17 mouse cellular contexts compared by ENCODE assay signal in the genomic region with DNA sequence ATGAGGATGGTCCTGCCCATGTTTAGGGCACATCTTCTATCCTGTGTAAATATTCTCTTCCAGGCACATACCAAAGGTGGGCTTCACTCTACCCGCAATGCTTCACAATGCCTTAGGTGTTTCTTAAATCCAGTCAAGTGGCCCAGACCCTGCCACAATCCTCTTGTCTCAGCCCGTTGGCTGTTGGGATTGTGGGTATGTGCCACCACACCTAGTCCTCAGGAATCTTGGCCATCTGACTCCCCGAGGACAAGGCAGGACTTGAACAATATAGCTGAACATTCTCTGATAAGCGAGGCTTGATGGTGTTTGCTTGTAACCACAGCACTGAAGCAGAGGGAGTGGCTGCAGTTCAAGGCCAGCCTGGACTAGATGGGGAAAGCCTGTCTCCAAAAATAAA.
"Had no signal": no experiment of that assay in that cellular context is flagged by ENCODE, and none has a peak within 500 bp of the region (broad histone marks: within the 10 kb centered on the region; RNA-seq: fewer than 3 reads in every experiment).

No protein-coding gene starts in this region.

- ATAC-seq: liver, postnatal 0 days; midbrain, embryonic 13.5 days; midbrain, embryonic 15.5 days had no signal

- H3K9ac ChIP-seq: liver, embryonic 13.5 days; liver, embryonic 15.5 days; liver, postnatal 0 days; lung, embryonic 14.5 days; midbrain, embryonic 13.5 days; midbrain, embryonic 15.5 days; neural tube, embryonic 12.5 days; stomach, embryonic 15.5 days had no signal

- H3K4me2 ChIP-seq: liver, embryonic 13.5 days; liver, embryonic 15.5 days; lung, embryonic 14.5 days; midbrain, embryonic 11.5 days; midbrain, embryonic 13.5 days; midbrain, embryonic 15.5 days; neural tube, embryonic 12.5 days; stomach, embryonic 15.5 days had no signal

- H3K9me3 ChIP-seq: liver, embryonic 13.5 days; liver, embryonic 15.5 days; megakaryocyte, embryonic 14.5 days; midbrain, embryonic 13.5 days; midbrain, embryonic 15.5 days; neural tube, embryonic 12.5 days; stomach, embryonic 15.5 days had no signal

- H3K27me3 ChIP-seq: liver, embryonic 13.5 days; liver, embryonic 15.5 days; midbrain, embryonic 13.5 days; midbrain, embryonic 15.5 days; neural tube, embryonic 12.5 days; stomach, embryonic 15.5 days had no signal

- H3K27ac ChIP-seq: liver, embryonic 13.5 days; liver, embryonic 15.5 days; macrophage; midbrain, embryonic 13.5 days; midbrain, embryonic 15.5 days; neural tube, embryonic 12.5 days; stomach, embryonic 15.5 days had no signal

- H3K4me1 ChIP-seq: liver, embryonic 13.5 days; megakaryocyte, embryonic 14.5 days; midbrain, embryonic 13.5 days; midbrain, embryonic 15.5 days; neural tube, embryonic 12.5 days; stomach, embryonic 15.5 days had no signal

- H3K4me3 ChIP-seq: liver, embryonic 13.5 days; liver, embryonic 15.5 days; megakaryocyte, embryonic 14.5 days; midbrain, embryonic 13.5 days; midbrain, embryonic 15.5 days; neural tube, embryonic 12.5 days; stomach, embryonic 15.5 days had no signal

- DNase-seq: liver, embryonic 13.5 days; liver, postnatal 0 days; lung, embryonic 14.5 days; lung, postnatal 14 days; lung, postnatal 36 days; right cerebral cortex, postnatal 14 days; thymus, adult 2 months; thymus, postnatal 25 days; thymus, postnatal 4 days had no signal

- H3K36me3 ChIP-seq: liver, embryonic 13.5 days; liver, embryonic 15.5 days; midbrain, embryonic 13.5 days; midbrain, embryonic 15.5 days; neural tube, embryonic 12.5 days; stomach, embryonic 15.5 days had no signal
